Mouse (Mus musculus): ENCODE data around the gene Ttc19.

GRCm38 (mm10) chr11:62323659-62324058 is 42.4 kb downstream of the Ttc19 start:
- TF ChIP-seq CTCF (IDR thresholded peaks at IDR 0.05; ENCODE audit: extremely low read depth, insufficient read length, insufficient replicate concordance, low read depth, low read length) (no peak), POLR2A (IDR thresholded peaks at IDR 0.05; ENCODE audit: low read depth, low read length) (no peak)

Data from small intestine, adult 2 months (tissue).